In the genomic region with DNA sequence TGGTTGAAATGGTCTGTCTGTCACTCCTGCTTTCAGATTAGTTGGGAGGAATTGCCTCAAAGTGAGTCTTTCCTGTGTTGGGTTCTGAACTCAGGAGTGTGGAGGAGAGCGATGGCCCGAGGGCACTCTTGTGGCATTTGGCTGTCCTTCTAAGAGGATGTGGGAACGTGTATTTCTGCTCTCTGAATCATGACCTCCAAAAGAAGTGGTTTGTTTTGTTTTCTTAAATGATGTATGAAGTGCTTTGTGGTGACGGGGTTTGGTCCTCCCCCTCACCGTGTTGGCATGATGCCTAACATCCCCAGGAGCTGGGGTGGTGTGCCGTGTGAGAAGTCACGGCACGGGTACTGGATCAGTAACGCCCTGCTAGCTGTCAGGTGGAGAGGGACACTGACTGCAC, we compare ENCODE assay signal across 22 mouse cellular contexts. TPM values are rescaled to one million over a fixed set of nuclear protein-coding genes. Genes with fewer than 3 reads are reported as not detected.
DNase-seq lines count a peak whose midpoint lies in the region; ATAC-seq and TF ChIP-seq lines count a peak whose summit lies in the region.
"Had no signal": no experiment of that assay in that cellular context is flagged by ENCODE, and none has a peak within 500 bp of the region (broad histone marks: within the 10 kb centered on the region; RNA-seq: fewer than 3 reads in every experiment).

No protein-coding gene starts in this region.

- ATAC-seq in stomach, postnatal 0 days (ENCODE audit: low FRiP score, low TSS enrichment): no peak
- ATAC-seq: CD4-positive, CD25-positive, alpha-beta regulatory T cell, adult 4 months; forebrain, embryonic 14.5 days; intestine, embryonic 15.5 days had no signal

- TF ChIP-seq EP300 in stomach, postnatal 0 days (optimal IDR thresholded peaks at IDR 0.05): no peak

- TF ChIP-seq CTCF in stomach, postnatal 0 days (IDR thresholded peaks at IDR 0.05; ENCODE audit: low read depth): no peak

- H3K4me1 ChIP-seq in stomach, postnatal 0 days (replicated peaks; ENCODE audit: control insufficient read depth, insufficient read depth): no peaks in the 10 kb centered on the region
- H3K4me1 ChIP-seq: embryonic facial prominence, embryonic 10.5 days; heart, embryonic 12.5 days; intestine, embryonic 15.5 days had no signal

- no peak overlapping the region for H3K4me3 ChIP-seq in stomach, postnatal 0 days (ENCODE audit: low read depth, low read length)
- H3K4me3 ChIP-seq: embryonic facial prominence, embryonic 10.5 days; erythroblast, embryonic 14.5 days; forebrain, embryonic 10.5 days; heart, embryonic 12.5 days; hindbrain, embryonic 10.5 days; intestine, embryonic 15.5 days had no signal

- H3K9me3 ChIP-seq in stomach, postnatal 0 days (ENCODE audit: control insufficient read depth, low read length): no peaks in the 10 kb centered on the region
- H3K9me3 ChIP-seq: embryonic facial prominence, embryonic 10.5 days; forebrain, embryonic 10.5 days; G1E; heart, embryonic 12.5 days; hindbrain, embryonic 10.5 days; intestine, embryonic 15.5 days had no signal

- peaks cover 34% of the 10 kb centered on the region for H3K36me3 ChIP-seq in stomach, postnatal 0 days (ENCODE audit: control insufficient read depth, insufficient read depth, low read length)

- H3K4me2 ChIP-seq in stomach, postnatal 0 days (replicated peaks; ENCODE audit: low read depth): no peak overlapping the region
- H3K4me2 ChIP-seq: heart, embryonic 12.5 days; hindbrain, embryonic 14.5 days; intestine, embryonic 15.5 days had no signal

- WGBS in stomach, postnatal 0 days: 74% methylated on average over 9 of the region's 9 CpGs

- no peak overlapping the region for H3K9ac ChIP-seq in stomach, postnatal 0 days (ENCODE audit: low read length)
- H3K9ac ChIP-seq: heart, embryonic 12.5 days; hindbrain, embryonic 14.5 days; intestine, embryonic 15.5 days had no signal

- no peak overlapping the region for H3K27ac ChIP-seq in stomach, postnatal 0 days (replicated peaks)
- H3K27ac ChIP-seq: embryonic facial prominence, embryonic 10.5 days; forebrain, embryonic 10.5 days; hindbrain, embryonic 10.5 days; hindbrain, embryonic 14.5 days; intestine, embryonic 15.5 days had no signal

- peak; percentile 56 for DNase-seq in adrenal gland, adult 2 months
- DNase-seq in adrenal gland, postnatal 25 days: no peak
- peak; percentile 31 for DNase-seq in ovary, postnatal 36 days (ENCODE audit: low spot score)
- DNase-seq in ovary, postnatal 10 days (ENCODE audit: low spot score): no peak
- DNase-seq in 3T3-L1 (ENCODE audit: low read depth, low spot score): peak; percentile 55
- peak; percentile 59 for DNase-seq in testis, postnatal 10 days (ENCODE audit: low spot score)
- no peak for DNase-seq in stomach, postnatal 0 days (ENCODE audit: low spot score)
- DNase-seq: B cell, adult 2 months; cerebellum, adult 2 months; cerebellum, postnatal 10 days; gastrocnemius, postnatal 36 days; heart, adult 18-20 months had no signal

- H3K27me3 ChIP-seq in stomach, postnatal 0 days (ENCODE audit: control insufficient read depth, insufficient read depth, low read length): no peaks in the 10 kb centered on the region
- H3K27me3 ChIP-seq: heart, embryonic 12.5 days; intestine, embryonic 15.5 days had no signal

RNA-seq across cellular contexts. Expression of gene Fbxo21, which starts 11.8 kb away (rescaled TPM):
- 10 to 100 TPM; 52.6 to 95.2 TPM for total RNA-seq in adrenal gland, adult 2 months (2021)
- 93.6 and 106 TPM in 2 replicates for polyA plus RNA-seq in adrenal gland, adult 2 months (2012; rRNA removed)
- total RNA-seq in adrenal gland, postnatal 25 days (2021): 50.1 and 70.4 TPM in 2 replicates
- 19.2 and 20.7 TPM in 2 replicates for polyA plus RNA-seq in stomach, postnatal 0 days (2015; fragmentation: Nextera tagmentation; extraction: Ambion mirVana)

RNA-seq across cellular contexts. Expression of gene Tesc, which starts 39.2 kb away (rescaled TPM):
- total RNA-seq in adrenal gland, adult 2 months (2021): 100 to 1,000 TPM; 109 to 185 TPM
- 737 and 1,088 TPM in 2 replicates for polyA plus RNA-seq in adrenal gland, adult 2 months (2012; rRNA removed)
- 103 and 131 TPM in 2 replicates for total RNA-seq in adrenal gland, postnatal 25 days (2021)
- polyA plus RNA-seq in stomach, postnatal 0 days (2015; fragmentation: Nextera tagmentation; extraction: Ambion mirVana): 112 and 116 TPM in 2 replicates
- total RNA-seq: G1E had no signal
- polyA plus RNA-seq: G1E had no signal

Comparison
In these comparisons a context has a peak if more than half of its experiments do, and no peak if none do; other contexts are left out.
1. DNase-seq: peak in adrenal gland, adult 2 months (single experiment), ovary, postnatal 36 days (single experiment), 3T3-L1 (single experiment) and testis, postnatal 10 days (single experiment); none in adrenal gland, postnatal 25 days (single experiment), ovary, postnatal 10 days (single experiment) and stomach, postnatal 0 days (single experiment).